Mouse (Mus musculus): ENCODE measurements around the gene Smad3. TPM values are rescaled to one million over a fixed set of nuclear protein-coding genes. Genes with fewer than 3 reads are reported as not detected.

The Smad3 gene
- 11.9 and 12.0 TPM in 2 replicates for polyA plus RNA-seq (2015; fragmentation: Nextera tagmentation; extraction: Ambion mirVana)

- peak within 1 kb of the TSS; percentile 81 for H3K9ac ChIP-seq
- WGBS = under 1% methylated on average over 56 of the region's 59 CpGs
- peak within 1 kb of the TSS; percentile 81 for H3K27ac ChIP-seq
- peaks cover 24% of the 10 kb centered on the region for H3K27me3 ChIP-seq
- peaks cover 56% of the 10 kb centered on the region for H3K4me1 ChIP-seq (replicated peaks)
- ATAC-seq (ENCODE audit: low FRiP score) = peak; percentile 87
- peak within 1 kb of the TSS; percentile 100 for H3K4me2 ChIP-seq
- no peaks in the 10 kb centered on the region for H3K9me3 ChIP-seq
- H3K4me3 ChIP-seq = peak within 1 kb of the TSS; percentile 66
- no peaks in the 10 kb centered on the region for H3K36me3 ChIP-seq
Observed at GRCm38 (mm10) chr9:63757865-63758440, at the start of gene Smad3. Gene Smad3, minus strand, starts transcription at chr9:63757994.

- H3K36me3 ChIP-seq = no peaks in the 10 kb centered on the region
- no peak overlapping the region for H3K9ac ChIP-seq
- no peak for ATAC-seq (ENCODE audit: low FRiP score)
- H3K4me3 ChIP-seq = no peak overlapping the region
- no peaks in the 10 kb centered on the region for H3K27me3 ChIP-seq
- no peaks in the 10 kb centered on the region for H3K9me3 ChIP-seq
- 56% methylated on average over 3 of the region's 3 CpGs for WGBS
- H3K4me2 ChIP-seq = no peak overlapping the region
- H3K27ac ChIP-seq = no peak overlapping the region
- H3K4me1 ChIP-seq (replicated peaks) = peaks cover 4% of the 10 kb centered on the region
Observed at GRCm38 (mm10) chr9:63804847-63805246, 47.1 kb upstream of the Smad3 start.

- Histone ChIP-seq H3K27ac (no peak overlapping the region), H3K27me3 (no peaks in the 10 kb centered on the region), H3K4me3 (no peak overlapping the region), H3K4me2 (no peak overlapping the region), H3K9me3 (no peaks in the 10 kb centered on the region), H3K36me3 (no peaks in the 10 kb centered on the region), H3K4me1 (replicated peaks) (peaks cover 4% of the 10 kb centered on the region), H3K9ac (no peak overlapping the region)
- no peak for ATAC-seq (ENCODE audit: low FRiP score)
- WGBS = 4% methylated on average over 8 of the region's 8 CpGs
Observed at GRCm38 (mm10) chr9:63803181-63803591, 45.4 kb upstream of the Smad3 start.

GRCm38 (mm10) chr9:63802504-63802903 is 44.7 kb upstream of the Smad3 start:
- Histone ChIP-seq H3K4me3 (no peak overlapping the region), H3K9me3 (no peaks in the 10 kb centered on the region), H3K36me3 (no peaks in the 10 kb centered on the region), H3K27me3 (no peaks in the 10 kb centered on the region), H3K4me1 (replicated peaks) (peaks cover 4% of the 10 kb centered on the region), H3K9ac (no peak overlapping the region), H3K27ac (no peak overlapping the region), H3K4me2 (no peak overlapping the region)
- ATAC-seq (ENCODE audit: low FRiP score) = no peak
- 83% methylated on average over 7 of the region's 7 CpGs for WGBS

GRCm38 (mm10) chr9:63802080-63802479 is 44.3 kb upstream of the Smad3 start:
- Histone ChIP-seq H3K36me3 (no peaks in the 10 kb centered on the region), H3K4me1 (replicated peaks) (peaks cover 4% of the 10 kb centered on the region), H3K27ac (no peak overlapping the region), H3K9ac (no peak overlapping the region), H3K4me3 (no peak overlapping the region), H3K4me2 (no peak overlapping the region), H3K27me3 (no peaks in the 10 kb centered on the region), H3K9me3 (no peaks in the 10 kb centered on the region)
- ATAC-seq (ENCODE audit: low FRiP score) = no peak
- 66% methylated on average over 5 of the region's 5 CpGs for WGBS

- H3K36me3 ChIP-seq = no peaks in the 10 kb centered on the region
- no peaks in the 10 kb centered on the region for H3K9me3 ChIP-seq
- no peak overlapping the region for H3K4me2 ChIP-seq
- WGBS = 84% methylated on average over 3 of the region's 3 CpGs
- no peak overlapping the region for H3K4me3 ChIP-seq
- H3K27me3 ChIP-seq = 0 out of 2 replicates have a peak, but pooled peaks cover 5% of the 10 kb centered on the region
- H3K4me1 ChIP-seq (replicated peaks) = peaks cover 10% of the 10 kb centered on the region
- no peak overlapping the region for H3K27ac ChIP-seq
- no peak overlapping the region for H3K9ac ChIP-seq
- ATAC-seq (ENCODE audit: low FRiP score) = no peak
Observed at GRCm38 (mm10) chr9:63796429-63796828, 38.6 kb upstream of the Smad3 start.

- no peaks in the 10 kb centered on the region for H3K9me3 ChIP-seq
- H3K36me3 ChIP-seq = no peaks in the 10 kb centered on the region
- no peak overlapping the region for H3K9ac ChIP-seq
- WGBS = 81% methylated on average over 10 of the region's 10 CpGs
- no peak overlapping the region for H3K27ac ChIP-seq
- H3K4me1 ChIP-seq (replicated peaks) = peaks cover 20% of the 10 kb centered on the region
- H3K4me2 ChIP-seq = no peak overlapping the region
- no peak overlapping the region for H3K4me3 ChIP-seq
- H3K27me3 ChIP-seq = 0 out of 2 replicates have a peak, but pooled peaks cover 7% of the 10 kb centered on the region
- no peak for ATAC-seq (ENCODE audit: low FRiP score)
Observed at GRCm38 (mm10) chr9:63793731-63794495, 36.1 kb upstream of the Smad3 start.

- 0 out of 2 replicates have a peak, but pooled peaks cover 7% of the 10 kb centered on the region for H3K27me3 ChIP-seq
- no peak overlapping the region for H3K9ac ChIP-seq
- H3K27ac ChIP-seq = no peak overlapping the region
- H3K4me1 ChIP-seq (replicated peaks) = peaks cover 28% of the 10 kb centered on the region
- no peaks in the 10 kb centered on the region for H3K9me3 ChIP-seq
- no peak overlapping the region for H3K4me3 ChIP-seq
- WGBS = 69% methylated on average over 1 of the region's 1 CpGs
- no peaks in the 10 kb centered on the region for H3K36me3 ChIP-seq
- ATAC-seq (ENCODE audit: low FRiP score) = no peak
- no peak overlapping the region for H3K4me2 ChIP-seq
Observed at GRCm38 (mm10) chr9:63791716-63792115, 33.9 kb upstream of the Smad3 start.

- H3K4me3 ChIP-seq = no peak overlapping the region
- 0 out of 2 replicates have a peak, but pooled peaks cover 7% of the 10 kb centered on the region for H3K27me3 ChIP-seq
- H3K9me3 ChIP-seq = no peaks in the 10 kb centered on the region
- H3K9ac ChIP-seq = no peak overlapping the region
- ATAC-seq (ENCODE audit: low FRiP score) = no peak
- H3K4me2 ChIP-seq = no peak overlapping the region
- WGBS = 65% methylated on average over 6 of the region's 6 CpGs
- no peaks in the 10 kb centered on the region for H3K36me3 ChIP-seq
- no peak overlapping the region for H3K27ac ChIP-seq
- H3K4me1 ChIP-seq (replicated peaks) = peaks cover 28% of the 10 kb centered on the region
Observed at GRCm38 (mm10) chr9:63791275-63791674, 33.5 kb upstream of the Smad3 start.

GRCm38 (mm10) chr9:63790222-63790621 is 32.4 kb upstream of the Smad3 start:
- H3K4me1 ChIP-seq (replicated peaks) = peaks cover 38% of the 10 kb centered on the region
- no peak overlapping the region for H3K4me2 ChIP-seq
- 0 out of 2 replicates have a peak, but pooled peaks cover 7% of the 10 kb centered on the region for H3K27me3 ChIP-seq
- 92% methylated on average over 4 of the region's 4 CpGs for WGBS
- no peak overlapping the region for H3K4me3 ChIP-seq
- no peak overlapping the region for H3K27ac ChIP-seq
- no peaks in the 10 kb centered on the region for H3K36me3 ChIP-seq
- H3K9ac ChIP-seq = no peak overlapping the region
- ATAC-seq (ENCODE audit: low FRiP score) = no peak
- H3K9me3 ChIP-seq = no peaks in the 10 kb centered on the region

GRCm38 (mm10) chr9:63789386-63789785 is 31.6 kb upstream of the Smad3 start:
- WGBS = 62% methylated on average over 7 of the region's 7 CpGs
- H3K4me2 ChIP-seq = no peak overlapping the region
- H3K9ac ChIP-seq = no peak overlapping the region
- no peaks in the 10 kb centered on the region for H3K9me3 ChIP-seq
- H3K27ac ChIP-seq = no peak overlapping the region
- H3K4me1 ChIP-seq (replicated peaks) = peaks cover 38% of the 10 kb centered on the region
- no peaks in the 10 kb centered on the region for H3K36me3 ChIP-seq
- H3K4me3 ChIP-seq = no peak overlapping the region
- H3K27me3 ChIP-seq = 0 out of 2 replicates have a peak, but pooled peaks cover 7% of the 10 kb centered on the region
- ATAC-seq (ENCODE audit: low FRiP score) = no peak

GRCm38 (mm10) chr9:63787606-63788005 is 29.8 kb upstream of the Smad3 start:
- Histone ChIP-seq H3K4me3 (no peak overlapping the region), H3K9ac (no peak overlapping the region), H3K36me3 (no peaks in the 10 kb centered on the region), H3K27ac (no peak overlapping the region), H3K27me3 (0 out of 2 replicates have a peak, but pooled peaks cover 5% of the 10 kb centered on the region), H3K4me2 (no peak overlapping the region), H3K9me3 (no peaks in the 10 kb centered on the region), H3K4me1 (replicated peaks) (peaks cover 45% of the 10 kb centered on the region)
- ATAC-seq (ENCODE audit: low FRiP score) = no peak
- 36% methylated on average over 3 of the region's 3 CpGs for WGBS

Data from hindbrain, embryonic 13.5 days (tissue).